Mouse (Mus musculus): Measurements from ENCODE around the gene Tnfrsf23. TPM values are rescaled to one million over a fixed set of nuclear protein-coding genes. Genes with fewer than 3 reads are reported as not detected.

Gene Tnfrsf23
- polyA plus RNA-seq, 1 experiment from 2014 or later = not detected

GRCm38 (mm10) chr7:143712023-143712422, 26.4 kb upstream of the Tnfrsf23 start:
- Histone ChIP-seq H3K9ac (ENCODE audit: low read length) (no peak overlapping the region), H3K27ac (ENCODE audit: low read depth, low read length) (no peak overlapping the region), H3K4me1 (replicated peaks; ENCODE audit: control insufficient read depth, insufficient read depth, low read length) (no peaks in the 10 kb centered on the region), H3K4me3 (ENCODE audit: low read depth, low read length) (no peak overlapping the region), H3K36me3 (ENCODE audit: control insufficient read depth, insufficient read depth, low read length) (no peaks in the 10 kb centered on the region; the same call in 1 of the 2 replicates), H3K27me3 (ENCODE audit: control insufficient read depth, insufficient read depth, low read length) (no peaks in the 10 kb centered on the region), H3K4me2 (ENCODE audit: low read depth, low read length, severe bottlenecking) (no peak overlapping the region), H3K9me3 (ENCODE audit: control insufficient read depth, low read length) (no peaks in the 10 kb centered on the region)
- no peak for ATAC-seq (replicated peaks; ENCODE audit: low FRiP score)
- WGBS = 78% methylated on average over 4 of the region's 4 CpGs
- no peak for DNase-seq (ENCODE audit: low spot score)

- H3K27me3 ChIP-seq (ENCODE audit: control insufficient read depth, insufficient read depth, low read length) = no peaks in the 10 kb centered on the region
- no peaks in the 10 kb centered on the region for H3K9me3 ChIP-seq (ENCODE audit: control insufficient read depth, low read length)
- H3K4me2 ChIP-seq (ENCODE audit: low read depth, low read length, severe bottlenecking) = no peak overlapping the region
- no peak overlapping the region for H3K4me3 ChIP-seq (ENCODE audit: low read depth, low read length)
- ATAC-seq (replicated peaks; ENCODE audit: low FRiP score) (no peak), DNase-seq (ENCODE audit: low spot score) (no peak)
- H3K4me1 ChIP-seq (replicated peaks; ENCODE audit: control insufficient read depth, insufficient read depth, low read length) = no peaks in the 10 kb centered on the region
- no peak overlapping the region for H3K27ac ChIP-seq (ENCODE audit: low read depth, low read length)
- H3K9ac ChIP-seq (ENCODE audit: low read length) = no peak overlapping the region
- H3K36me3 ChIP-seq (ENCODE audit: control insufficient read depth, insufficient read depth, low read length) = no peaks in the 10 kb centered on the region; the same call in 1 of the 2 replicates
- 78% methylated on average over 7 of the region's 7 CpGs for WGBS
Observed at GRCm38 (mm10) chr7:143711381-143711780, 25.7 kb upstream of the Tnfrsf23 start.

GRCm38 (mm10) chr7:143709395-143709794, 23.7 kb upstream of the Tnfrsf23 start:
- Histone ChIP-seq H3K4me3 (ENCODE audit: low read depth, low read length) (no peak overlapping the region), H3K9ac (ENCODE audit: low read length) (no peak overlapping the region), H3K27me3 (ENCODE audit: control insufficient read depth, insufficient read depth, low read length) (no peaks in the 10 kb centered on the region), H3K4me1 (replicated peaks; ENCODE audit: control insufficient read depth, insufficient read depth, low read length) (no peaks in the 10 kb centered on the region), H3K36me3 (ENCODE audit: control insufficient read depth, insufficient read depth, low read length) (no peaks in the 10 kb centered on the region; the same call in 1 of the 2 replicates), H3K27ac (ENCODE audit: low read depth, low read length) (no peak overlapping the region), H3K9me3 (ENCODE audit: control insufficient read depth, low read length) (no peaks in the 10 kb centered on the region), H3K4me2 (ENCODE audit: low read depth, low read length, severe bottlenecking) (no peak overlapping the region)
- no peak for ATAC-seq (replicated peaks; ENCODE audit: low FRiP score)
- DNase-seq (ENCODE audit: low spot score) = no peak
- 83% methylated on average over 7 of the region's 7 CpGs for WGBS

- Histone ChIP-seq H3K36me3 (ENCODE audit: control insufficient read depth, insufficient read depth, low read length) (no peaks in the 10 kb centered on the region; the same call in 1 of the 2 replicates), H3K4me3 (ENCODE audit: low read depth, low read length) (no peak overlapping the region), H3K9me3 (ENCODE audit: control insufficient read depth, low read length) (no peaks in the 10 kb centered on the region), H3K27ac (ENCODE audit: low read depth, low read length) (no peak overlapping the region), H3K4me1 (replicated peaks; ENCODE audit: control insufficient read depth, insufficient read depth, low read length) (no peaks in the 10 kb centered on the region), H3K4me2 (ENCODE audit: low read depth, low read length, severe bottlenecking) (no peak overlapping the region), H3K9ac (ENCODE audit: low read length) (no peak overlapping the region), H3K27me3 (ENCODE audit: control insufficient read depth, insufficient read depth, low read length) (no peaks in the 10 kb centered on the region)
- DNase-seq (ENCODE audit: low spot score) = peak; percentile 94
- 36% methylated on average over 7 of the region's 7 CpGs for WGBS
- peak; percentile 49 for ATAC-seq (replicated peaks; ENCODE audit: low FRiP score)
Observed at GRCm38 (mm10) chr7:143706697-143707438, 21.2 kb upstream of the Tnfrsf23 start.

GRCm38 (mm10) chr7:143696140-143696539, 10.5 kb upstream of the Tnfrsf23 start:
- Histone ChIP-seq H3K27me3 (ENCODE audit: control insufficient read depth, insufficient read depth, low read length) (no peaks in the 10 kb centered on the region), H3K9ac (ENCODE audit: low read length) (no peak overlapping the region), H3K9me3 (ENCODE audit: control insufficient read depth, low read length) (no peaks in the 10 kb centered on the region), H3K4me3 (ENCODE audit: low read depth, low read length) (no peak overlapping the region), H3K4me2 (ENCODE audit: low read depth, low read length, severe bottlenecking) (no peak overlapping the region), H3K36me3 (ENCODE audit: control insufficient read depth, insufficient read depth, low read length) (no peaks in the 10 kb centered on the region), H3K4me1 (replicated peaks; ENCODE audit: control insufficient read depth, insufficient read depth, low read length) (no peaks in the 10 kb centered on the region), H3K27ac (ENCODE audit: low read depth, low read length) (no peak overlapping the region)
- 64% methylated on average over 2 of the region's 2 CpGs for WGBS
- DNase-seq (ENCODE audit: low spot score) (no peak), ATAC-seq (replicated peaks; ENCODE audit: low FRiP score) (no peak)

GRCm38 (mm10) chr7:143694550-143694949, 8.9 kb upstream of the Tnfrsf23 start:
- Histone ChIP-seq H3K9me3 (ENCODE audit: control insufficient read depth, low read length) (no peaks in the 10 kb centered on the region), H3K4me3 (ENCODE audit: low read depth, low read length) (no peak overlapping the region), H3K4me1 (replicated peaks; ENCODE audit: control insufficient read depth, insufficient read depth, low read length) (no peaks in the 10 kb centered on the region), H3K27me3 (ENCODE audit: control insufficient read depth, insufficient read depth, low read length) (no peaks in the 10 kb centered on the region), H3K4me2 (ENCODE audit: low read depth, low read length, severe bottlenecking) (no peak overlapping the region), H3K9ac (ENCODE audit: low read length) (no peak overlapping the region), H3K27ac (ENCODE audit: low read depth, low read length) (no peak overlapping the region), H3K36me3 (ENCODE audit: control insufficient read depth, insufficient read depth, low read length) (no peaks in the 10 kb centered on the region)
- WGBS = 90% methylated on average over 7 of the region's 7 CpGs
- ATAC-seq (replicated peaks; ENCODE audit: low FRiP score) (no peak), DNase-seq (ENCODE audit: low spot score) (no peak)

- H3K9me3 ChIP-seq (ENCODE audit: control insufficient read depth, low read length) = no peaks in the 10 kb centered on the region
- H3K4me1 ChIP-seq (replicated peaks; ENCODE audit: control insufficient read depth, insufficient read depth, low read length) = no peaks in the 10 kb centered on the region
- DNase-seq (ENCODE audit: low spot score) (no peak), ATAC-seq (replicated peaks; ENCODE audit: low FRiP score) (no peak)
- no peak overlapping the region for H3K4me2 ChIP-seq (ENCODE audit: low read depth, low read length, severe bottlenecking)
- H3K4me3 ChIP-seq (ENCODE audit: low read depth, low read length) = no peak overlapping the region
- H3K36me3 ChIP-seq (ENCODE audit: control insufficient read depth, insufficient read depth, low read length) = no peaks in the 10 kb centered on the region
- no peaks in the 10 kb centered on the region for H3K27me3 ChIP-seq (ENCODE audit: control insufficient read depth, insufficient read depth, low read length)
- 91% methylated on average over 12 of the region's 12 CpGs for WGBS
- H3K27ac ChIP-seq (ENCODE audit: low read depth, low read length) = no peak overlapping the region
- H3K9ac ChIP-seq (ENCODE audit: low read length) = no peak overlapping the region
Observed at GRCm38 (mm10) chr7:143692746-143693510, 7.3 kb upstream of the Tnfrsf23 start.

GRCm38 (mm10) chr7:143691909-143692308, 6.2 kb upstream of the Tnfrsf23 start:
- Histone ChIP-seq H3K4me1 (replicated peaks; ENCODE audit: control insufficient read depth, insufficient read depth, low read length) (no peaks in the 10 kb centered on the region), H3K27ac (ENCODE audit: low read depth, low read length) (no peak overlapping the region), H3K4me3 (ENCODE audit: low read depth, low read length) (no peak overlapping the region), H3K27me3 (ENCODE audit: control insufficient read depth, insufficient read depth, low read length) (no peaks in the 10 kb centered on the region), H3K9me3 (ENCODE audit: control insufficient read depth, low read length) (no peaks in the 10 kb centered on the region), H3K4me2 (ENCODE audit: low read depth, low read length, severe bottlenecking) (no peak overlapping the region), H3K36me3 (ENCODE audit: control insufficient read depth, insufficient read depth, low read length) (no peaks in the 10 kb centered on the region), H3K9ac (ENCODE audit: low read length) (no peak overlapping the region)
- no peak for ATAC-seq (replicated peaks; ENCODE audit: low FRiP score)
- DNase-seq (ENCODE audit: low spot score) = no peak
- WGBS = 97% methylated on average over 4 of the region's 4 CpGs
